Mouse (Mus musculus) liver, embryonic 15.5 days (tissue): ENCODE measurements around the gene Gal. TPM values are rescaled to one million over a fixed set of nuclear protein-coding genes. Genes with fewer than 3 reads are reported as not detected.

ENCODE experiments used
- ATAC-seq: fragments of 200-750 bp; cut with Nextera tagmentation; 2 replicates; pipeline ENCODE4 v1.8.0; 2017; ENCODE audit warnings: moderate number of reproducible peaks, mild to moderate bottlenecking, moderate library complexity; ENCODE audit not compliant: insufficient read depth
- H3K27ac ChIP-seq: fragments of 300-500 bp; sonication (generic); replicated peaks from 2 replicates; pipeline ENCODE4 v1.5.1; 2015; ENCODE audit warnings: mild to moderate bottlenecking, inconsistent platforms
- H3K27me3 ChIP-seq: fragments of 300-500 bp; sonication (generic); 2 replicates; pipeline ENCODE4 v1.6.1; 2015; ENCODE audit warnings: mild to moderate bottlenecking, inconsistent platforms
- H3K36me3 ChIP-seq: fragments of 300-500 bp; sonication (generic); replicated peaks from 2 replicates; pipeline ENCODE4 v1.6.1; 2015; ENCODE audit warnings: moderate library complexity, mild to moderate bottlenecking, inconsistent platforms
- H3K4me1 ChIP-seq: fragments of 300-500 bp; sonication (generic); replicated peaks from 2 replicates; pipeline ENCODE4 v1.6.1; 2015; ENCODE audit warnings: inconsistent platforms
- H3K4me2 ChIP-seq: fragments of 300-500 bp; sonication (generic); 2 replicates; pipeline ENCODE4 v1.6.1; 2015; ENCODE audit warnings: moderate library complexity, mild to moderate bottlenecking, inconsistent platforms
- H3K4me3 ChIP-seq: fragments of 300-500 bp; sonication (generic); replicated peaks from 2 replicates; pipeline ENCODE4 v1.5.1; 2015; ENCODE audit warnings: mild to moderate bottlenecking, inconsistent platforms
- H3K9ac ChIP-seq: fragments of 300-500 bp; sonication (generic); 2 replicates; pipeline ENCODE4 v1.6.1; 2015; ENCODE audit warnings: moderate library complexity, mild to moderate bottlenecking, inconsistent platforms
- H3K9me3 ChIP-seq: fragments of 300-500 bp; sonication (generic); replicated peaks from 2 replicates; pipeline ENCODE4 v1.6.1; 2016; ENCODE audit warnings: inconsistent platforms
- WGBS: fragments of 180-500 bp; shearing (Covaris S2); methylation state at CpG from one replicate; pipeline ENCODE4 v1.1.7; 2015; ENCODE audit warnings: mixed read lengths; ENCODE audit not compliant: insufficient replicate concordance; 5-methylcytosine and 5-hydroxymethylcytosine counted together
- polyA plus RNA-seq: library from polyadenylated mRNA; unstranded; fragments of >200 nt; fragmentation: Nextera tagmentation; extraction: Ambion mirVana; gene quantifications from 2 replicates; pipeline ENCODE4 v1.2.1, GENCODE M21; 2015

The Gal gene
- polyA plus RNA-seq, 1 experiment from 2014 or later, result 0.12 TPM

DNA sequence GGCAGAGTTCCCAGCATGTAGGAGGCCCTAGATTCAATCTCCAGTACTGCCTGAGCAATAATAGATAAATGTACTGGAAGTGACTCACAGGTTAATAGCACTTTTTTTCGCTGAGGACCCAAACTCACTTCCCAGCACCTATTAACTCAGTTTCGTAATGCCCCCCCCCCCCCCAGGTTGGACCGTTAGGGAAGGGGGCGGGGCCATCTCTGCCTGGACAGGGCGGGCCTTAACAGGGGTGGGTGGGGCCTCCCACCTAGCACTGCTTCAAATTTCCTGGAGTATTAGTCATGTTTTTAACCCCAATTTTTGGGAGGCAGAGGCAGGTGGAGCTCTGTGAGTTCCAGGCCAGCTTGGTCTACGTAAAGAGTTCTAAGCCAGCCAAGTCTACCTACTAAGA lies 26.3 kb downstream of the Gal start:
- H3K4me1 ChIP-seq, result peaks cover 32% of the 10 kb centered on the region
- H3K9ac ChIP-seq, result no peak overlapping the region
- no peak overlapping the region for H3K27ac ChIP-seq
- no peaks in the 10 kb centered on the region for H3K27me3 ChIP-seq
- H3K4me3 ChIP-seq, result no peak overlapping the region
- no peaks in the 10 kb centered on the region; the same call in none of the 2 replicates for H3K36me3 ChIP-seq
- H3K4me2 ChIP-seq, result peak overlapping the region; percentile 93; the same call in 1 of the 2 replicates
- WGBS, result 53% methylated on average over 6 of the region's 6 CpGs
- ATAC-seq, result no peak
- no peaks in the 10 kb centered on the region for H3K9me3 ChIP-seq

DNA sequence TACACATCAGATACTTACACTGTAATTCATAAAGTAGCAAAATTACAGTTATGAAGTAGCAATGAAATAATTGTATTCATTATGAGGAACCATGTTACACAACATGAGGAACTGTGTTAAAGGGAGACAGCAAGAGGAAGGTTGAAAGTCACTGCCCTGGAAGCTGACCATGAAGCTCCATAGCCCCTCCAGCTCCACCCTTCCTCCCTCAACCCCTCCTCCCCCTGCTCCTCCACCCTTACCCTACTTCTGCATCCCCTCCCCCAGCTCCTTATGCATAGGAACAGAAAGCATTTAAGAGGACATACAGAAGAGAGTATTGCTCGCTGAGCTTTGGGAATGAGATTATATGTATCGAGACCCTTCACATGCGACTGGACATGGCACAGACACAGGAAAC lies 35.7 kb downstream of the Gal start:
- H3K27ac ChIP-seq, result no peak overlapping the region
- no peak overlapping the region for H3K9ac ChIP-seq
- H3K36me3 ChIP-seq, result peaks cover 15% of the 10 kb centered on the region
- peak; percentile 20; the same call in 1 of the 2 replicates for ATAC-seq
- H3K4me1 ChIP-seq, result 0 out of 2 replicates have a peak, but pooled peaks cover 3% of the 10 kb centered on the region
- WGBS, result 85% methylated on average over 3 of the region's 3 CpGs
- no peak overlapping the region for H3K4me2 ChIP-seq
- H3K4me3 ChIP-seq, result no peak overlapping the region
- no peaks in the 10 kb centered on the region for H3K9me3 ChIP-seq
- no peaks in the 10 kb centered on the region for H3K27me3 ChIP-seq

DNA sequence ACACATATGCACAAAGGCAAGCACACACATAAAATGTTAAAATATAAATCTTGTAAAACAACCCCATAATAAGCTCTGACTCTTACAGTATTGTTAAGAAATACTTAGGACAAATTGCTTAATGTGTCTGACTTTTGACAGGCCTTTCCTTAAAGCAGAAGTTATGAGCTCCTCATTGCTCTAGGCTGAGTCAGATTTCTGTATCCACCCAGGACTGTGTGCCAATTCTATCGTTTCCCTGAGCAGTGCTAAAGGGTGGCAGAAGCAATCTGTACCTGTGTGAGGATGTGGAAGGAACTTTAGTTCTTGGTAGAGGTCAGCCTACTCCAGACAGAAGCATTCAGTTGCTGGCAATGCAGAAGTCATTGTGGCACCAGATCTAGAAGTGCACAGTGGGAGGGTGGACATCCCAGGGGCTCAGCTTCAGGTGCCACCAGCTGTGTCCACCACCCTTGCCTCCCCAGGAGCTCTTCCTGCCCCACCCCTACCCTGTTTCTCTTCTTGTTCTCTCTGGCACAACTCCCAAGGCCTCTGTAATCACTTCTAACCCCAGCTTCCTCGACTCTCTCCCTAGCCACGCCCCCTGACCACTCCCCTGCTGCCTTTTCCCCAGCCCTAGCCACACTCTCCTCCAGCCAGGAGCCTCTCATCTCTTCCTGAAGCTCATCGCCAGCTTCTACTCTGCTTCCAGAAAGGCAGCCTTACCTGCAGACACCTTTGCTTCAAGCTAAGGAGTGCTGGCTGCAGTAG lies 37.2 kb downstream of the Gal start:
- no peak overlapping the region for H3K4me3 ChIP-seq
- H3K4me2 ChIP-seq, result 0 out of 2 replicates have a peak overlapping the region, but pooled peaks have one; percentile 16
- ATAC-seq, result no peak
- WGBS, result 27% methylated on average over 4 of the region's 4 CpGs
- no peak overlapping the region for H3K9ac ChIP-seq
- H3K36me3 ChIP-seq, result peaks cover 19% of the 10 kb centered on the region
- H3K27me3 ChIP-seq, result no peaks in the 10 kb centered on the region
- H3K4me1 ChIP-seq, result 0 out of 2 replicates have a peak, but pooled peaks cover 3% of the 10 kb centered on the region
- no peaks in the 10 kb centered on the region for H3K9me3 ChIP-seq
- peak overlapping the region; percentile 56 for H3K27ac ChIP-seq

DNA sequence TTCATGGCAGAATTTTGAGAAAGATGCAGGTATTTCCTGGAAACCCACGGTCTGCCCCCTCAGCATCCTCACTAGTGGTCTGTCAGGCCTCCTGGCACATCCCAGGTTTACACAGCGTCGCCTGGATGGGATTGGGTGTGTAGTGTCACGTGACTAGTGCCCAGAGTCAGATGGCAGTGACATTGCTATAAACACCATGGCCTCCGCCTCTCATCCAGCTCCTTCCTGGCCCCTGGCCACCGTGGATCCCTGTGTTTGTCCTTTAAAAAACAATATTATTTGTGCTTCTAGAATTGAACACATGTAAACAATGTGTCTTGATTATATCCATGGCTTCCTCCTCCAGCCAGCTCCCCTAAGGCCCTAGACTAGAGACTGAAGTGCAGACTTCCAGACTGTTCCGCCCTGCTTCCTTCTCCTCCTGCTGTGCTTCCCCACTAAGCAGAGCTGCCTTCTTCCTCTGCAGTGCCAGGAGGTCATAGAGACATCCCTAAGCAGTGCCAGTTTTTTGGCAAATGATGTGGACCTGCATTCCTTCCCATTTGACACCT lies 38.3 kb downstream of the Gal start:
- H3K9me3 ChIP-seq, result no peaks in the 10 kb centered on the region
- no peak overlapping the region for H3K4me2 ChIP-seq
- 0 out of 2 replicates have a peak, but pooled peaks cover 3% of the 10 kb centered on the region for H3K4me1 ChIP-seq
- H3K27me3 ChIP-seq, result no peaks in the 10 kb centered on the region
- WGBS, result 68% methylated on average over 7 of the region's 7 CpGs
- ATAC-seq, result no peak
- H3K27ac ChIP-seq, result no peak overlapping the region
- H3K36me3 ChIP-seq, result peaks cover 19% of the 10 kb centered on the region
- H3K9ac ChIP-seq, result no peak overlapping the region
- no peak overlapping the region for H3K4me3 ChIP-seq

DNA sequence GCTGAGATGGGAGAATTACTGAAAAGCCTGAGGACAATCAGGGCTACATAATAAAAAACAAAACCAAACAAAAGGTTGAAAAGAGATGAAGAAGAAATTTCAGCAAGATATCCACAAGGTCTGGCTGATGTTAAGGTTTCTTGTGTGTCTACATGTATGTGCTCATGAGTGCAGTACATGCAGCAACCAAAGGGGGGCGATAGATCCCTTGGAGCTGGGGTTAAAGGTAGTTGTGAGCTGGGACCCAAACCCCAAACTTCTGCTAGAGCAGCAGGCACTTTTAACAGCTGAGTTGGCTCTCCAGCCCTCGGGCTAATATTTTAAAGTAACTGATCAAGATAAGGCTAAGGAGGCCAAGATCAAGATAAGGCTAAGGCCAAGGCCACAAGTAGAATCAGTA lies 40.3 kb downstream of the Gal start:
- Histone ChIP-seq H3K9me3 (no peaks in the 10 kb centered on the region), H3K4me2 (no peak overlapping the region), H3K27ac (no peak overlapping the region), H3K4me3 (no peak overlapping the region), H3K9ac (no peak overlapping the region), H3K4me1 (0 out of 2 replicates have a peak, but pooled peaks cover 3% of the 10 kb centered on the region), H3K36me3 (peaks cover 13% of the 10 kb centered on the region), H3K27me3 (no peaks in the 10 kb centered on the region)
- no peak for ATAC-seq
- 53% methylated on average over 2 of the region's 2 CpGs for WGBS

DNA sequence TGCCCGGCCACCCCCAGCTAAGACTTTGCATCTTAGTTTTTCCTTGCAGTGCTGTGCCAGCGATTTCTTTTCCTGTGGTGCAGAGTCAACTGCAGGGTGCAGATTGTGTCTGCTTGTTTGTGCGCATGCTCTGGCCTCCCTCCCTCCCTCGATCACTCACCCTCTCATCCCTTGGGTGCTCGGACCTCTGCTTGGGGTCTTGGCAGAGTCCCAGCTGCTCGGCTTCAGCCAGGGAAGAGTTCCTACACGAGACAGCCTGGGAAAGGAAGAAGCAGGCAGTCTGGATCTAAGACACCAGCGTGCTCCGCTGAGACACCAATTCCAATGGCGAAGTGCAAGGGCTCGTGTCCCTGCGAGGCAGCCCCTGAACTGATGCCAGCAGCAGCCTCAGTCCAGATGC lies 41.0 kb downstream of the Gal start:
- no peak for ATAC-seq
- H3K9me3 ChIP-seq, result no peaks in the 10 kb centered on the region
- H3K36me3 ChIP-seq, result peaks cover 13% of the 10 kb centered on the region
- 68% methylated on average over 12 of the region's 12 CpGs for WGBS
- H3K27ac ChIP-seq, result no peak overlapping the region
- no peak overlapping the region for H3K9ac ChIP-seq
- no peaks in the 10 kb centered on the region for H3K27me3 ChIP-seq
- 0 out of 2 replicates have a peak, but pooled peaks cover 3% of the 10 kb centered on the region for H3K4me1 ChIP-seq
- no peak overlapping the region for H3K4me3 ChIP-seq
- no peak overlapping the region for H3K4me2 ChIP-seq

DNA sequence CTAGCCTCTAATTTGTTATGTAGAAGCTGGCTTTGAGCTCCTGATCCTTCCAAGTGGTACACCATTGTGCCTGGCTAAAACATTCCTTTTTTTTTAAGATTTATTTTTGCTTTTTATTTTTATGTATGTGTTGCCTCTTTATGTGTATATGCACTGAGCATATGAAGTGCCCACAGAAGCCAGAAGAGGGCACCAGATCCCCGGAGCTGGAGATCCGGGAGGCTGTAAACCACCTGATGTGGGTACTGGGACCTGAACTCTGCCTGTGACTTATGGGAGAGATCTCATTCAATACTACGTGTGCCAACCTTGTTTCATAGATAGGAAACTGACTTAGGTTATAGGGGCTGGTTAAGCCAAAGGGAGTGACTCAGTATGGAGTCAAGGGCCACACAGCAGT lies 46.1 kb downstream of the Gal start:
- H3K27me3 ChIP-seq, result no peaks in the 10 kb centered on the region
- H3K27ac ChIP-seq, result no peak overlapping the region
- H3K36me3 ChIP-seq, result peaks cover 19% of the 10 kb centered on the region
- no peak overlapping the region for H3K4me3 ChIP-seq
- no peak for ATAC-seq
- H3K9ac ChIP-seq, result no peak overlapping the region
- no peaks in the 10 kb centered on the region for H3K4me1 ChIP-seq
- no peaks in the 10 kb centered on the region for H3K9me3 ChIP-seq
- WGBS, result 86% methylated on average over 3 of the region's 3 CpGs
- no peak overlapping the region for H3K4me2 ChIP-seq

DNA sequence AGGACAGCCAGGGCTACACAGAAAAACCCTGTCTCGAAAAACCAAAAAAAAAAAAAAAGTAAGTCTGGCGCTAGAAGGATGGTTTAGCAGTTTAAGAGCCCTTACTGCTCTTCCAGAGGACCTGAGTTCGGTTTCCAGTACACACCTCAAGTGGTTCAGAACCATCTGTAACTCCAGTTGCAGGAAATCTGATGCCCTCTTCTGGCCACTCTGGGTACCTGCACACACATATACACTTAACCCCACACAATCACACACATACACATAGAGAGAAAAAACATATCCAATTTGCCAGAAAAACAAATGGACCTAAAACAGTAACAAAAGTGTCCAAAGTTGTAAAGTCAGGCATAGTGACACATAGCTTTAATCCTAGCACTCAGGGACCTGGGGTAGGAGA lies 49.3 kb downstream of the Gal start:
- WGBS, result 74% methylated on average over 3 of the region's 3 CpGs
- H3K36me3 ChIP-seq, result peaks cover 26% of the 10 kb centered on the region
- H3K9ac ChIP-seq, result no peak overlapping the region
- no peaks in the 10 kb centered on the region for H3K9me3 ChIP-seq
- H3K4me2 ChIP-seq, result no peak overlapping the region
- ATAC-seq, result no peak
- no peak overlapping the region for H3K27ac ChIP-seq
- no peak overlapping the region for H3K4me3 ChIP-seq
- no peaks in the 10 kb centered on the region for H3K27me3 ChIP-seq
- peaks cover 5% of the 10 kb centered on the region; the same call in 1 of the 2 replicates for H3K4me1 ChIP-seq

DNA sequence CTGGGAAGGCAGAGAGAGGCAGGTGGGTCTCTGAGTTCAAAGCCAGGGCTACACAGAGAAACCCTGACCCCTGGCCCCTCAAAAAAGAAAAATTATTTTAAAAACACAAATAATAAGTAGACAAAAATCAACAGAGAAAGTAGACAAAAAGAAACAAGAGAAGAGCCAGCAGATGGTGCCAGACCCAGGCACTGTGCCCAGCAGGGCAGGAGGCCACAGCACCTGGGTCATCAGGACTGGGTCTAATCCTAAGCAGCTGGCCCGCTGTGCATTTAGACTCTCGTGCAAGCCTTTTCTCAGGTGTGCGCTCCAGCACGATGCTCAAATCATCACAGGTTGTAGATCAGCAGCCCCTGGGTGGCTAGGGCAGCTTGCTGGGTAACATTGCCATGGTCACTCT lies 50.8 kb downstream of the Gal start:
- WGBS, result 80% methylated on average over 4 of the region's 4 CpGs
- Histone ChIP-seq H3K4me1 (peaks cover 5% of the 10 kb centered on the region; the same call in 1 of the 2 replicates), H3K9me3 (no peaks in the 10 kb centered on the region), H3K27ac (no peak overlapping the region), H3K27me3 (no peaks in the 10 kb centered on the region), H3K4me2 (no peak overlapping the region), H3K9ac (no peak overlapping the region), H3K4me3 (no peak overlapping the region), H3K36me3 (peaks cover 30% of the 10 kb centered on the region)
- ATAC-seq, result no peak
